Mouse (Mus musculus) neural tube, embryonic 13.5 days (tissue): ENCODE measurements around the gene Troap. TPM values are rescaled to one million over a fixed set of nuclear protein-coding genes. Genes with fewer than 3 reads are reported as not detected.
A peak's percentile ranks its signal among the peaks of the same experiment; 100 is the strongest.

Source experiments
- ATAC-seq: fragments of 200-750 bp; cut with Nextera tagmentation; 2 replicates; pipeline ENCODE4 v1.8.0; 2017; ENCODE audit warnings: low read depth, mild to moderate bottlenecking, moderate TSS enrichment, moderate library complexity
- H3K27ac ChIP-seq: fragments of 300-500 bp; sonication (generic); replicated peaks from 2 replicates; pipeline ENCODE4 v1.5.1; 2015; ENCODE audit warnings: moderate library complexity, mild to moderate bottlenecking, inconsistent platforms
- H3K27me3 ChIP-seq: fragments of 300-500 bp; sonication (generic); 2 replicates; pipeline ENCODE4 v1.6.1; 2015; ENCODE audit warnings: mild to moderate bottlenecking, inconsistent platforms
- H3K36me3 ChIP-seq: fragments of 300-500 bp; sonication (generic); 2 replicates; pipeline ENCODE4 v1.6.1; 2015; ENCODE audit warnings: mild to moderate bottlenecking, inconsistent platforms
- H3K4me1 ChIP-seq: fragments of 300-500 bp; sonication (generic); replicated peaks from 2 replicates; pipeline ENCODE4 v1.6.1; 2015; ENCODE audit warnings: inconsistent platforms
- H3K4me2 ChIP-seq: fragments of 300-500 bp; sonication (generic); 2 replicates; pipeline ENCODE4 v1.6.1; 2015; ENCODE audit warnings: inconsistent platforms, mild to moderate bottlenecking, moderate library complexity
- H3K4me3 ChIP-seq: fragments of 300-500 bp; sonication (generic); 2 replicates; pipeline ENCODE4 v1.5.1; 2015; ENCODE audit warnings: mild to moderate bottlenecking, inconsistent platforms
- H3K9ac ChIP-seq: fragments of 300-500 bp; sonication (generic); 2 replicates; pipeline ENCODE4 v1.6.1; 2015; ENCODE audit warnings: moderate library complexity, mild to moderate bottlenecking, inconsistent platforms
- H3K9me3 ChIP-seq: fragments of 300-500 bp; sonication (generic); 2 replicates; pipeline ENCODE4 v1.6.1; 2016; ENCODE audit warnings: inconsistent platforms
- WGBS: fragments of 180-500 bp; shearing (Covaris S2); methylation state at CpG from one replicate; pipeline ENCODE4 v1.1.7; 2015; 5-methylcytosine and 5-hydroxymethylcytosine counted together
- polyA plus RNA-seq: library from polyadenylated mRNA; unstranded; fragments of >200 nt; fragmentation: Nextera tagmentation; extraction: Ambion mirVana; gene quantifications from 2 replicates; pipeline ENCODE4 v1.2.1, GENCODE M21; 2015

Troap gene
- polyA plus RNA-seq, 1 experiment from 2014 or later: 6.3 TPM

DNA sequence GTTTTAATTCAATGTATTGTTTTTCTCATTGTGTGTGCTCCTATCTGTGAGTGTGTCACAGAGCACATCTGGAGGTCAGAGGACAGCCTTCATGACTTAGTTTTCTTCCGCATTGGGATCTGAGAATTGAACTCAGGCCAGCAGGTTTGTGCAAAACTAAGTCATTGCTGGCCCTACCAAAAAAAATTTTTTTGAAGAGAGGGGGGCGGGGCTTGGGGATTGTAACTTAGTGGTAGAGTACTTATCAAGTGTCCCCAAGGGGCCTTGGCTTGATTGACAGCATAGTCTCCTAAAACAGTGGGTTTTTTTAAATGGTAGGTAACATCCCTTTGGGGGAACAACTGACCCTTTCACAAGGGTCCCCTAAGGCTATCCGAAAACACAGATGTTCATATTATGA, 36.8 kb downstream of the Troap start:
- H3K4me2 ChIP-seq: no peak overlapping the region
- H3K9me3 ChIP-seq: no peaks in the 10 kb centered on the region
- no peak overlapping the region for H3K27ac ChIP-seq
- WGBS: 83% methylated on average over 3 of the region's 3 CpGs
- ATAC-seq: no peak
- H3K4me3 ChIP-seq: no peak overlapping the region
- no peak overlapping the region for H3K9ac ChIP-seq
- H3K27me3 ChIP-seq: no peaks in the 10 kb centered on the region
- H3K36me3 ChIP-seq: no peaks in the 10 kb centered on the region
- H3K4me1 ChIP-seq: no peaks in the 10 kb centered on the region

DNA sequence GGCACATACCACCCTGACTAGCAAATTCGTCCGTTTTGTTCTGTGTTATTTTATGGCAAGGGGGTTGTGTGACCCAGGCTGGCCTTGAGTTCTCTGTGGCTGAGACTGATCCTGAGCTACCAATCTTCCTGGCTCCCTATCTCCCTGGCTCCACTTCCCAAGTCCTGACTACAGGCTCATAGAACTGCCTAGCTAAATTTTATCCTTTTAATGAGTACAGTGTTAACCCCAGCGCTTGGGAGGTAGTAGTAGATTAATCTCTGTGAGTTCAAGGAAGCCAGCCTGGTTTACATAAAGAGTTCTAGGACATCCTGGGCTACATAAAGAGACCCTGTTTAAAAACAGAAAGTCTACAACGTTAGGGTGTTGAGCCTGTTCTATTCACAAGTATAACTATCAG, 37.4 kb downstream of the Troap start:
- H3K9ac ChIP-seq: no peak overlapping the region
- no peak overlapping the region for H3K4me2 ChIP-seq
- H3K36me3 ChIP-seq: no peaks in the 10 kb centered on the region
- H3K4me1 ChIP-seq: no peaks in the 10 kb centered on the region
- H3K27ac ChIP-seq: no peak overlapping the region
- H3K27me3 ChIP-seq: no peaks in the 10 kb centered on the region
- WGBS: 60% methylated on average over 4 of the region's 4 CpGs
- ATAC-seq: no peak
- H3K9me3 ChIP-seq: no peaks in the 10 kb centered on the region
- H3K4me3 ChIP-seq: no peak overlapping the region

DNA sequence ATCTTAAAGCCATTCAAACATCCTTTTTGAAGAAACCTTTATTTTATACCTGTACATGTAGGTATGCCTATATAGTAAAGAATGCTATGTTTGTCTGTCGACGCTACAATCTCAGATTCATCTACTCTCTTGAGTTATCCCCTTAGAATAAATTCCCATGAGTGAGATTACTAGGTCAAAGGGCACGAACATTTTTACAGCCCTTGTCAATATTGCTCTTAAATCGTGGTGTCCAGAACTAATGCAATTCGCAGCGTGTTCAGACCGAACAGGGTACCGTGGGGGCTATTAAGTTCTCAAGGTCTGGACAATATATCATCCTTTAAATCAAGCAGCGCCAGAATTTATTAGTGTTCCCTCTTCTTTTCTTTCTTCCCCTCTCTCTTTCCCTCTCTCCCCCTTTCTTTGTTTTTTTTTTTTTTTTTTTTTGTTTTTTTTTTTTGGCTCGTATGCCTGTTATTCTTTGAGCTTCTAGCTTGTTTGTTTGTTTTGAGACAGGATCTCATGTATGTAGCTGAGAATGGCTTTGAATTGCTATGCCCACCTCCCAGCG, 38.5 kb downstream of the Troap start:
- Histone ChIP-seq H3K4me2 (peak overlapping the region; percentile 33), H3K36me3 (no peaks in the 10 kb centered on the region), H3K27ac (no peak overlapping the region), H3K9me3 (no peaks in the 10 kb centered on the region), H3K9ac (no peak overlapping the region), H3K27me3 (no peaks in the 10 kb centered on the region), H3K4me1 (no peaks in the 10 kb centered on the region), H3K4me3 (no peak overlapping the region)
- ATAC-seq: no peak
- WGBS: 31% methylated on average over 11 of the region's 11 CpGs

DNA sequence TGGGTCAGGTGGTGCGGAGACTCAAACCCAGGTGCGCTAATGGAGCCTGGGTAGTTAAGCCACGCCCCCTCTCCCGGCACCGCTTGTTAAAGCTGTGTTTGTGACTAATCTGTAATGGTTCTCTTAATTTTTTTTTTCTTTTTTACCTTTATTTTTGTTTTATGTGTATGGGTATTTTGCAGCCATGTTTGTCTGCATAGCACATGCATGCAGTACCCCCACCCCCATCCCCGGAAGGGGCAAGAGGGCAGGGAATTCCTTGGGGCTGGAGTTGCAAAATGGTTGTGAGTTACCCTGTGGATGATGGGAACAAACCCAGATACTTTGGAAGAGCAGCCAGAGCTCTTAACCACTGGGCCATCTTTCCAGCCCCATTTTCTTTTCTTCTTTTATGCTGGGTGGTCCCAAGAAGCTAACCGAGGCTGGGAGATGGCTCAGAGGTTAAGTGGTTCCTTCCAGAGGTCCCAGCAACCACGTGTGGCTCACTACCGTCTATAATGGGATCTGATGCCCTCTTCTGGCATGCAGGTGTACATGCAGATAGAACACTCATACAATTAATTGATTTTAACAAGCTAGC, 39.1 kb downstream of the Troap start:
- H3K4me1 ChIP-seq: no peaks in the 10 kb centered on the region
- no peak overlapping the region for H3K27ac ChIP-seq
- H3K9ac ChIP-seq: no peak overlapping the region
- no peak overlapping the region for H3K4me3 ChIP-seq
- H3K36me3 ChIP-seq: no peaks in the 10 kb centered on the region
- no peaks in the 10 kb centered on the region for H3K27me3 ChIP-seq
- no peak for ATAC-seq
- 7% methylated on average over 9 of the region's 9 CpGs for WGBS
- H3K9me3 ChIP-seq: no peaks in the 10 kb centered on the region
- H3K4me2 ChIP-seq: peak overlapping the region; percentile 33

DNA sequence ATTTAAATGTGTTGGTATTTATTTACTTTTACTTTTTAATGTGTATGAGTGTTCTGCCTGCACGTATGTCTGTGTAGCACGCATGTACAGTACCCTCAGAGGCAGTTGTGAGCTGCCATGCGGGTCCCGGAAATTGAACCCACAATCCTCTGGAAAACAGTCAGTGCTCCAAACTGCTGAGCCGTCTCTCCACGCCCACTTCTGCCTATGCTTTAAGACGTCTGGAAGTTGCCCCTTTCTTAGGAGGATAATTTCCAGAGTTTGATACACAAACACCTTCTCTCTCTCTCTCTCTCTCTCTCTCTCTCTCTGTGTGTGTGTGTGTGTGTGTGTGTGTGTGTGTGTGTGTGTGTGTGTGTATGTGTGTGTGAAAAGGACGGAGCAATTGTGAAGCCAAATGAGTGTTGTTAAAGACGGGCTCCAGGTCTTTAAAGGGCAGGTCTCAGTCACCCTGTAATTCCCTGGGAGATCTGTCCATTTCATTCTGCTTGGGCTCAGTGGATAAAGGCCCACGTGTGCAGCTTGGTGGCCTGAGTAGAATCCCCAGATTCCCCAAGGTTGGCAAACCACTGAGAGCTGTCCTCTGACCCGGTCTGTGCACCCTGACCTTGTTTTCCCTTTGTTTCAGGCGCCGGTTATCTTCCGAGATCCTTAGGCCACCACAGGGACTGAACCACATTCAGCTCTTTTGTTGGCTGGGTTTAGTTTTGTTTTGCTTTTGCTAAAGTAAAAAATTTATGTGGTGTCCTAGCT, 40.1 kb downstream of the Troap start:
- ATAC-seq: no peak
- H3K9me3 ChIP-seq: no peaks in the 10 kb centered on the region
- H3K4me1 ChIP-seq: no peaks in the 10 kb centered on the region
- no peak overlapping the region for H3K9ac ChIP-seq
- H3K4me2 ChIP-seq: no peak overlapping the region
- no peak overlapping the region for H3K27ac ChIP-seq
- no peaks in the 10 kb centered on the region for H3K36me3 ChIP-seq
- WGBS: 39% methylated on average over 14 of the region's 14 CpGs
- no peaks in the 10 kb centered on the region for H3K27me3 ChIP-seq
- H3K4me3 ChIP-seq: no peak overlapping the region

DNA sequence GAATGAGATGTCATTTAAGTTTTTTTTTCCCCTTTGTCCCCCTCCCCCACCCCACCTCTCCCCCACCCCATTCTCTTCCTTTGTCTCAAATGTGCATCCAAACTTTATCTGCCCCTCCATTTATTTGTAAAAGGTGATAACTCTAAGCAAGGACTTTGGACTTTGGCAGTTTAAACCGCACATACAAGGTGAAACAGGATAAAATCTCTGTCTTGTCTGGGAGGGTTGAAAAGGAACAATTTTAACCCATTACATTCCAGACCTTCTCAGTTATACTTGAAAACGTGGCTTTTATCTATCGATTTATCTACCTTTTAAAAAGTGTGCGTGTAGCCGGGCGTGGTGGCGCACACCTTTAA, 40.7 kb downstream of the Troap start:
- 88% methylated on average over 7 of the region's 7 CpGs for WGBS
- no peaks in the 10 kb centered on the region for H3K36me3 ChIP-seq
- H3K9me3 ChIP-seq: no peaks in the 10 kb centered on the region
- H3K27me3 ChIP-seq: no peaks in the 10 kb centered on the region
- H3K4me2 ChIP-seq: no peak overlapping the region
- no peaks in the 10 kb centered on the region for H3K4me1 ChIP-seq
- no peak overlapping the region for H3K27ac ChIP-seq
- no peak for ATAC-seq
- H3K4me3 ChIP-seq: no peak overlapping the region
- no peak overlapping the region for H3K9ac ChIP-seq

DNA sequence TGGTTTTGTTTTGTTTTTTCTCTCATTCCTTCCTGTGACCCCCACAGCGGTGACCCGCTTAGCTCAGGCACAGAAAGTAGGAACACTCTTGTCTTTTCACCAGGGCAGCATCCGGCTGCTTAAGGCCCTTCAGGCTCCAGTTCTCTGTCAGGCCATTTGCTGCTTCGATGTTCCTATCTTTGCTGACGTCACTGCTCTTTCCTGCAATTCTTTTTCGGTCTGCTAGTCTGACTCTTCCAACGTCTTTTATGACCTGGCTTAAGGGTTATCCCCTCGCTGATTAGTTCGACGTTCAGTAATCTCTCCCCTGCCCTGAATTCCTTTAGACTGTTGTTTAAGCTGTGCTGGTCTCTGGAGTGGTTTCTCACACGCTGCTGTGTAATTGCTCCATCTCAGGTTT, 42.2 kb downstream of the Troap start:
- H3K9ac ChIP-seq: no peak overlapping the region
- peaks cover 3% of the 10 kb centered on the region; the same call in 1 of the 2 replicates for H3K4me1 ChIP-seq
- H3K36me3 ChIP-seq: no peaks in the 10 kb centered on the region
- H3K9me3 ChIP-seq: no peaks in the 10 kb centered on the region
- WGBS: 44% methylated on average over 11 of the region's 11 CpGs
- H3K4me2 ChIP-seq: no peak overlapping the region
- no peak overlapping the region for H3K4me3 ChIP-seq
- no peak for ATAC-seq
- H3K27me3 ChIP-seq: no peaks in the 10 kb centered on the region
- H3K27ac ChIP-seq: no peak overlapping the region

DNA sequence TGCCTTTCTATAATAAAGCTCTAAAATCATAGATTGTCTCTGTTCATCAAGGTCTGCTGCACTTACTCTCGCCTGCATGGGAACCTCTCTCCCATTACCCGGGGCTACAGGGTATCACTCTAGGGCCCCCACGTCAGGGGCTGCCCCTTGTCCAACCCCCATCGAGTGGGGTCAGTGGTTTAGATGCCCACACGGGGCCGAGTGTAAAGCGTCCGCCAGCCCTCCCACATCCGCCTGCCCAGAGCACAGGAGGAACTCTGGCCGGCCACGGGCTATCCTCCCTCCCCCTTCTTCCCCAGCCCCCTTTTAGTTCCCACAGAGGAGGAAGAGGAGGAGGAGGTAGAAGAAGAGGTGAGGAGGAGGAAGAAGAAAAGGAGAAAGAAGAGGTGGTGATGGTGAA, 46.4 kb downstream of the Troap start:
- no peak overlapping the region for H3K27ac ChIP-seq
- H3K9me3 ChIP-seq: no peaks in the 10 kb centered on the region
- H3K4me3 ChIP-seq: no peak overlapping the region
- peaks cover 9% of the 10 kb centered on the region; the same call in 1 of the 2 replicates for H3K4me1 ChIP-seq
- 16% methylated on average over 11 of the region's 11 CpGs for WGBS
- no peak overlapping the region for H3K9ac ChIP-seq
- no peak overlapping the region for H3K4me2 ChIP-seq
- ATAC-seq: no peak
- 0 out of 2 replicates have a peak, but pooled peaks cover 3% of the 10 kb centered on the region for H3K27me3 ChIP-seq
- no peaks in the 10 kb centered on the region for H3K36me3 ChIP-seq

DNA sequence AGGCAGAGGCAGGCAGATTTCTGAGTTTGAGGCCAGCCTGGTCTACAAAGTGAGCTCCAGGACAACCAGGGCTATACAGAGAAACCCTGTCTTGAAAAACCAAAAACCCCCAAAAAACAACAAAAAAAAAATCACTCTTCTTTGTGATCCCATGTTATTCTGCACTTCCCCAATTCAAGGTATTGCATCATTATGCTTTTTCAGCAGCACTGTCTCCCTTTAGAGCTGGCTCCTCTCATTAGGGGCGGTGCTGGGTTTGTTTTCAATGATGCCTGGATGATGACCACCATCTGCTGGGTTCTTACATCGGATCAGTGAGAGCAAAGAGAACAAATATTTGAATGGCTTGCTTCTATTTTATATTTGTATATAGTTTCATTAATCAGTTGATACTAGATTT, 48.3 kb downstream of the Troap start:
- ATAC-seq: no peak
- H3K36me3 ChIP-seq: no peaks in the 10 kb centered on the region
- no peak overlapping the region for H3K4me3 ChIP-seq
- 69% methylated on average over 2 of the region's 2 CpGs for WGBS
- no peak overlapping the region for H3K27ac ChIP-seq
- H3K4me2 ChIP-seq: no peak overlapping the region
- H3K9ac ChIP-seq: no peak overlapping the region
- H3K27me3 ChIP-seq: 0 out of 2 replicates have a peak, but pooled peaks cover 3% of the 10 kb centered on the region
- H3K4me1 ChIP-seq: peaks cover 12% of the 10 kb centered on the region
- H3K9me3 ChIP-seq: no peaks in the 10 kb centered on the region

DNA sequence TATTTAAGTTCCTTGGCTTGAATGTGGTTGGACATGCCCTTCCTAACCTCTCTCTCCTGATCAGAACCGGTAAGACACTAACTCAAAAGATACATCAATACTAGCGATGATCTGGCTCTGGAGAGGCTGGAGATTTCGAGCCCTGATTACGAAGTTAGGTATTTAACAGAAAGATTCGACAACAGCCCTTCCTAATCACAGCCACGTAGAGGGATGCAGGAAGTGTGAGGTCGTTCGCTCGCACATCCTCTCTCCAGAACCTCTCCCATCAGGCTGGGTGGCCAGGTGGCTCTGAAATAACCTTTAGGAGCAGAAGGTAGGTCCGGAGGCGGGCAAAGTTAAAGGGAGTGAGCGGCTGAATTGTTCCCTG, 51.3 kb downstream of the Troap start, which contains the start of gene Spats2:
Gene Spats2 (plus strand): TSS at position 206 of the 370 bp plus-strand sequence.
- Histone ChIP-seq H3K4me3 (peak within 1 kb of the TSS; percentile 82), H3K9me3 (no peaks in the 10 kb centered on the region), H3K27me3 (0 out of 2 replicates have a peak, but pooled peaks cover 3% of the 10 kb centered on the region), H3K36me3 (no peaks in the 10 kb centered on the region), H3K4me1 (peaks cover 41% of the 10 kb centered on the region), H3K4me2 (peak within 1 kb of the TSS; percentile 67), H3K27ac (peak within 1 kb of the TSS; percentile 96), H3K9ac (peak within 1 kb of the TSS; percentile 94)
- 2% methylated on average over 12 of the region's 12 CpGs for WGBS
- ATAC-seq: no peak; the same call in 1 of the 2 replicates

DNA sequence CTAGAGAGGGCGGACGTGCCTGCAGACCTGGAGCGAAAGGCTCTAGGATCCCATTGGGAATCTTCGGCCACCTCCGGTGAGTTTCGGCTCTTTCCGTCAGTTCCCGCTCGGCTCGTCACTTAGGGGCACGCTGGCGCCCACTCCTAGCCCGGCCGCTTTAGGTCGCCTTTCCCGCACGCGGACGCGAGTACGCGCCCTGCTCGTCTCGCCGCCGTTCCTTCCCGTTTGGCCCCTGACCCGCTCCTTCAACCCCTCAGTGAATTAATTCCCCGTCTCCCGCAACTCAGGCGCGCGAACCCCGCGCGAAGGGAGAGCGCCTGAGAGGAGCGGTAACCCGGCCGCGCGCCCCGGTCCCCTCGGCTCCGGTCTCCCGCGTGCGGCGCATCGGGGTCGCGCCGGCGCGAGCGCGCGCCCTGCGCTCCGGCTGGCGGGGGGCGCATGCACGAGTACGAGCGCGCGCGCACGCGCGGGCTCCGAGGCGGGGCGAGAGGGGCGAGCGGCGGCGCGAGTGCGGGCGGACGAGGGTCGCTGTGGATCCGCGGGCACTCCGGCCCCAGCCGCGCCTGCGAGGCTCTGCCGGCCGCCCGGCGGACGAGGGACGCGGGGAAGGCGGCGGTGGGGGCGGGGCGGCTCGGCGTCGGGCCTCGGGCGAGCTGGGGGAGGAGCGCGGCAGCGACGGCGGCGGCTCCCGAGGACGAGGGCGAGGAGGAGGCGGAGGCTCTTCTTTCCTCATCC, 51.9 kb downstream of the Troap start:
- no peaks in the 10 kb centered on the region for H3K36me3 ChIP-seq
- peak overlapping the region; percentile 96 for H3K27ac ChIP-seq
- H3K27me3 ChIP-seq: 0 out of 2 replicates have a peak, but pooled peaks cover 3% of the 10 kb centered on the region
- H3K4me2 ChIP-seq: peak overlapping the region; percentile 67
- peak; percentile 93 for ATAC-seq
- peak overlapping the region; percentile 94 for H3K9ac ChIP-seq
- peak overlapping the region; percentile 82 for H3K4me3 ChIP-seq
- H3K4me1 ChIP-seq: peaks cover 44% of the 10 kb centered on the region
- under 1% methylated on average over 114 of the region's 115 CpGs for WGBS
- no peaks in the 10 kb centered on the region for H3K9me3 ChIP-seq

DNA sequence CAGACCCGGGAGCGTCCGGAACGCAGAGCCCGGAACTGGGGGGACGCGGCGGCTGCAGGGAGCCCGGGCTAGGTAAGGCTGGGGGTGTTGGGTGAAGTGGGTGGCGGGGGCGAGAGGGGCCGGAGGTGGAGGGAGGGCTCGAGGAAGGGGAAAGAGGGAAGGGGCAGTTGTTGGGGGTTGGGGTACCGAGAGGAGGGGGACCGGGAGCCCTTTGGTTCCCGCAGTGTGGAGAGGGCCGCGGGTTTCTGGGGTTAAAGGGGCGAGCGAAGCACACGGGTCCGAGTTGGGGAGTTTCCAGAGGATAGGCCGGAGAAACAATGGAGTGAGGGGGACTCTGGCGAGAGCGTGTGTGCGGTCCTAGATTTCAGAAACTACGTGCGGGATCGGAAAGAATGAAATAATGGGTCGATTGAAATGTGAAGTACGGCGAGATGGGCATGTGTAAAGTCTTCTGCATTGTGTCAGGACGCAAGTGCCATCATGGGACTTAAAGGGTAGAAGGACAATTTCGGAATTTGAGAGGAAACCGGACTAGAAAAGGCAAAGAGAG, 52.5 kb downstream of the Troap start:
- Histone ChIP-seq H3K27me3 (0 out of 2 replicates have a peak, but pooled peaks cover 3% of the 10 kb centered on the region), H3K4me3 (peak overlapping the region; percentile 82), H3K9me3 (no peaks in the 10 kb centered on the region), H3K4me2 (peak overlapping the region; percentile 67), H3K36me3 (no peaks in the 10 kb centered on the region), H3K27ac (peak overlapping the region; percentile 96), H3K9ac (peak overlapping the region; percentile 94), H3K4me1 (peaks cover 46% of the 10 kb centered on the region)
- WGBS: under 1% methylated on average over 34 of the region's 35 CpGs
- peak; percentile 81 for ATAC-seq
